Comparison of ENCODE assay signal across 13 mouse cellular contexts in the genomic region with DNA sequence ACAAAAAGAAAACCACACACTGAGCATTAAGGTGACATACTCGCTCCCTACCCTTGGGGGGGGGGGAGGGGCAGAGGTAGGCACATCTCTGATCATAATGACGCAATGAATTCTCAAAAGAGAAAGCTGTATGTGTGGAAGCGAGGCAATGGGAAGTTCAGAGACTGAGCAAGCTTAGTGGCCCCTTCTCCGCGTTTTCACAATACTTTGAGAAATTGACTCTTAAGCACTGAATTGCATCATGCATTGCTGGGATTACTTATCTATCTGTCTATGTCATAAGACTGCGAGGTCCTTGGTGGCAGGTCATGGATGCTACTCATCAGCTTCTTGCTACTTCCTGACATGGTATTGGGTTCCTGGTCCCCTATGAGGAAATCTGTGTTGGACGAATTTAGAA.
"Had no signal": no experiment of that assay in that cellular context is flagged by ENCODE, and none has a peak within 500 bp of the region (broad histone marks: within the 10 kb centered on the region; RNA-seq: fewer than 3 reads in every experiment).

No protein-coding gene starts in this region.

- H3K9me3 ChIP-seq: liver, embryonic 13.5 days; midbrain, embryonic 12.5 days; midbrain, embryonic 15.5 days had no signal

- ATAC-seq: intestine, postnatal 0 days; midbrain, embryonic 15.5 days had no signal

- H3K27ac ChIP-seq: left cerebral cortex, adult 2 months; liver, embryonic 13.5 days; midbrain, embryonic 12.5 days; midbrain, embryonic 15.5 days had no signal

- H3K4me1 ChIP-seq: liver, embryonic 13.5 days; midbrain, embryonic 12.5 days had no signal

- H3K36me3 ChIP-seq: liver, embryonic 13.5 days; midbrain, embryonic 12.5 days; midbrain, embryonic 15.5 days had no signal

- H3K4me2 ChIP-seq: liver, embryonic 13.5 days; midbrain, embryonic 12.5 days; midbrain, embryonic 15.5 days had no signal

- H3K27me3 ChIP-seq: liver, embryonic 13.5 days; midbrain, embryonic 12.5 days; midbrain, embryonic 15.5 days had no signal

- DNase-seq: kidney, adult 2 months; kidney, postnatal 10 days; kidney, postnatal 36 days; layer of hippocampus, postnatal 36 days; liver, embryonic 13.5 days; lung, adult 2 months; thymus, adult 18-20 months; thymus, postnatal 36 days had no signal

- H3K9ac ChIP-seq: liver, embryonic 13.5 days; midbrain, embryonic 12.5 days; midbrain, embryonic 15.5 days had no signal

- H3K4me3 ChIP-seq: left cerebral cortex, adult 2 months; liver, embryonic 13.5 days; midbrain, embryonic 12.5 days; midbrain, embryonic 15.5 days; myocyte had no signal
